Mouse (Mus musculus) kidney, adult 2 months (tissue): ENCODE measurements at regions not wholly inside any gene's neighbourhood (a gene's known extent, or its start where the extent isn't known, plus 50 kb on each side); places are given as distances from the start of the nearest gene placed in this dataset.
A peak's percentile ranks its signal among the peaks of the same experiment; 100 is the strongest.

Experiments
- DNase-seq: peaks from one replicate; pipeline ENCODE4 v3.0.0; 2021
- H3K27ac ChIP-seq: fragments of 200-500 bp; 2 replicates; pipeline ENCODE4 v1.5.1; 2012; ENCODE audit warnings: low read depth, low read length, control low read depth, inconsistent platforms; ENCODE audit not compliant: insufficient read depth
- H3K27me3 ChIP-seq: fragments of 200-500 bp; replicated peaks from 2 replicates; pipeline ENCODE4 v1.6.1; 2012; ENCODE audit warnings: mild to moderate bottlenecking, moderate library complexity, low read length, inconsistent platforms; ENCODE audit not compliant: control insufficient read depth, insufficient read depth
- H3K36me3 ChIP-seq: fragments of 200-500 bp; 2 replicates; pipeline ENCODE4 v1.6.1; 2012; ENCODE audit warnings: mild to moderate bottlenecking, moderate library complexity, low read length, inconsistent platforms; ENCODE audit not compliant: control insufficient read depth, insufficient read depth
- H3K4me1 ChIP-seq: fragments of 200-500 bp; 2 replicates; pipeline ENCODE4 v1.6.1; 2011; ENCODE audit warnings: low read length; ENCODE audit not compliant: control insufficient read depth, insufficient read depth
- H3K4me3 ChIP-seq: fragments of 200-500 bp; 2 replicates; pipeline ENCODE4 v1.5.1; 2011; ENCODE audit warnings: mild to moderate bottlenecking, low read depth, low read length, control low read depth; ENCODE audit not compliant: insufficient read depth
- CTCF ChIP-seq: fragments of 200-500 bp; conservative IDR thresholded peaks from 2 replicates; pipeline ENCODE4 v1.5.1; 2011; ENCODE audit warnings: low read depth, mild to moderate bottlenecking, control low read depth, low read length, moderate library complexity, mixed read lengths; ENCODE audit not compliant: insufficient read depth, insufficient read length
- POLR2A ChIP-seq: fragments of 200-500 bp; IDR thresholded peaks from one replicate; pipeline ENCODE4 v1.6.1; 2011; ENCODE audit warnings: low read depth, low read length, control low read depth
- WGBS: fragments of 180-500 bp; shearing (Covaris S2); methylation state at CpG from one replicate; pipeline ENCODE4 v1.1.7; 2018; 5-methylcytosine and 5-hydroxymethylcytosine counted together

- TF ChIP-seq CTCF = no peak
- H3K27me3 ChIP-seq = no peaks in the 10 kb centered on the region
Observed at GRCm38 (mm10) chrX:17026161-17026829, 114.7 kb upstream of the Ndp start.

GRCm38 (mm10) chrX:17017823-17018222 is 106.2 kb upstream of the Ndp start:
- no peak overlapping the region for H3K27ac ChIP-seq
- H3K36me3 ChIP-seq = no peaks in the 10 kb centered on the region
- no peaks in the 10 kb centered on the region for H3K4me1 ChIP-seq
- no peak overlapping the region for H3K4me3 ChIP-seq
- no peak for TF ChIP-seq CTCF
- TF ChIP-seq POLR2A = no peak
- H3K27me3 ChIP-seq = no peaks in the 10 kb centered on the region
- DNase-seq = no peak
- WGBS = 79% methylated on average over 1 of the region's 1 CpGs

More at GRCm38 (mm10) chrX:17026161-17026829, 114.7 kb upstream of the Ndp start:
- no peak overlapping the region for H3K27ac ChIP-seq
- no peaks in the 10 kb centered on the region for H3K4me1 ChIP-seq
- H3K4me3 ChIP-seq = no peak overlapping the region
- DNase-seq = no peak
- H3K36me3 ChIP-seq = no peaks in the 10 kb centered on the region

GRCm38 (mm10) chrX:17009188-17009587 is 97.6 kb upstream of the Ndp start:
- DNase-seq = peak; percentile 13
- no peaks in the 10 kb centered on the region for H3K36me3 ChIP-seq
- H3K27ac ChIP-seq = no peak overlapping the region
- no peak overlapping the region for H3K4me3 ChIP-seq
- TF ChIP-seq POLR2A = no peak
- no peak for TF ChIP-seq CTCF
- no peaks in the 10 kb centered on the region for H3K4me1 ChIP-seq
- WGBS = 43% methylated on average over 2 of the region's 2 CpGs
- no peaks in the 10 kb centered on the region for H3K27me3 ChIP-seq

DNA sequence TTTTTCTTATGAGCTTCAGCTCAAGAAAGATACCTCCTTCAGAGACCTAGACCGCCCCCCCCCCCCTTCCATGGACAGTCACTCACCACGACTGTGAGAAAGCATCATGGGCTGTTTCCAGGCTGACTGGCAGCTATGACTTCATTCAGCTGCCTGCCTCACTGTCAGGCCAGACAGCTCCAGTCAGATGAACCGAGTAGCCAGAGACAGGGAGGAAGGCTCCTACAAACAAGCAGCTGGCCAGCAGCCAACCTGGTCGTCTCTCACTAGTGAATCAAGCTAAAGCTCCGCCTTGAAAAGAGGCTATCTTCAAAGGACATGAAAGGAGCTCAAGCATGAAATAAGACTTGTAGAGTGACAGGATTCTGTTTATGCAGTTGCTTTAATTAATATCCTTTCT is 87.0 kb upstream of the Ndp start:
- Histone ChIP-seq H3K27me3 (no peaks in the 10 kb centered on the region), H3K4me1 (no peaks in the 10 kb centered on the region), H3K4me3 (no peak overlapping the region), H3K36me3 (no peaks in the 10 kb centered on the region), H3K27ac (no peak overlapping the region)
- 12% methylated on average over 5 of the region's 5 CpGs for WGBS
- TF ChIP-seq POLR2A (no peak), CTCF (no peak)
- peak; percentile 68 for DNase-seq
